Mouse (Mus musculus) stomach, embryonic 16.5 days (tissue): ENCODE data around the gene Cyp4a29. TPM values are rescaled to one million over a fixed set of nuclear protein-coding genes. Genes with fewer than 3 reads are reported as not detected.
"Not testable (repeated sequence)": the region's sequence is repeated elsewhere in the genome, so short reads cannot be mapped to it uniquely, and the experiment has no call there.

Source experiments
- ATAC-seq: fragments of 200-750 bp; cut with Nextera tagmentation; 2 replicates; pipeline ENCODE4 v1.8.0; 2017; ENCODE audit warnings: moderate number of reproducible peaks, moderate TSS enrichment; ENCODE audit not compliant: insufficient read depth, low FRiP score
- H3K27ac ChIP-seq: fragments of 300-500 bp; sonication (generic); 2 replicates; pipeline ENCODE4 v1.5.1; 2014; ENCODE audit warnings: low read length
- H3K27me3 ChIP-seq: fragments of 300-500 bp; sonication (generic); 2 replicates; pipeline ENCODE4 v1.6.1; 2014; ENCODE audit warnings: low read length, control low read depth, mixed read lengths; ENCODE audit not compliant: control insufficient read depth, insufficient read depth
- H3K36me3 ChIP-seq: fragments of 300-500 bp; sonication (generic); 2 replicates; pipeline ENCODE4 v1.6.1; 2014; ENCODE audit warnings: low read length; ENCODE audit not compliant: control insufficient read depth, insufficient read depth
- H3K4me1 ChIP-seq: fragments of 300-500 bp; sonication (generic); 2 replicates; pipeline ENCODE4 v1.6.1; 2014; ENCODE audit warnings: low read length, control low read depth, mixed read lengths; ENCODE audit not compliant: control insufficient read depth, insufficient read depth
- H3K4me2 ChIP-seq: fragments of 300-500 bp; sonication (generic); 2 replicates; pipeline ENCODE4 v1.6.1; 2014; ENCODE audit warnings: low read depth, low read length, mixed read lengths
- H3K4me3 ChIP-seq: fragments of 300-500 bp; sonication (generic); replicated peaks from 2 replicates; pipeline ENCODE4 v1.5.1; 2014; ENCODE audit warnings: mild to moderate bottlenecking, low read length
- H3K9ac ChIP-seq: fragments of 300-500 bp; sonication (generic); 2 replicates; pipeline ENCODE4 v1.6.1; 2014; ENCODE audit warnings: low read length
- H3K9me3 ChIP-seq: fragments of 300-500 bp; sonication (generic); replicated peaks from 2 replicates; pipeline ENCODE4 v1.6.1; 2016; ENCODE audit warnings: low read length, control low read depth; ENCODE audit not compliant: control insufficient read depth
- polyA plus RNA-seq: library from polyadenylated mRNA; unstranded; fragments of >200 nt; fragmentation: Nextera tagmentation; extraction: Ambion mirVana; gene quantifications from 2 replicates; pipeline ENCODE4 v1.2.1, GENCODE M21; 2015

The Cyp4a29 gene
- polyA plus RNA-seq, 1 experiment from 2014 or later = not detected

GRCm38 (mm10) chr4:115298746-115299145 is 56.9 kb downstream of the Cyp4a29 start, which contains the start of gene Cyp4a12a:
Cyp4a12a (plus strand) TSS chr4:115299046.
- H3K4me1 ChIP-seq, H3K4me2 ChIP-seq, H3K27ac ChIP-seq, ATAC-seq, H3K36me3 ChIP-seq, H3K4me3 ChIP-seq, H3K9ac ChIP-seq, H3K27me3 ChIP-seq, H3K9me3 ChIP-seq: not testable (repeated sequence)

Other genes starting within 250 kb of the Cyp4a29 start
- gene Stil, start 241.9 kb upstream of the Cyp4a29 start, polyA plus RNA-seq = 9.4 and 10.2 TPM in 2 replicates
- gene Tal1, start 185.7 kb upstream of the Cyp4a29 start, polyA plus RNA-seq = 0.59 and 1.1 TPM in 2 replicates
- gene Pdzk1ip1, start 153.4 kb upstream of the Cyp4a29 start, polyA plus RNA-seq = 130 and 180 TPM in 2 replicates
- 0.46 and 0.61 TPM in 2 replicates for gene Cyp4x1, start 107.8 kb upstream of the Cyp4a29 start, polyA plus RNA-seq
- not detected in 2 replicates for gene Cyp4a12a, start 57.0 kb downstream of the Cyp4a29 start, polyA plus RNA-seq
- not detected in 2 replicates for gene Cyp4a12b, start 169.5 kb downstream of the Cyp4a29 start, polyA plus RNA-seq
- gene Cyp4a30b, start 210.5 kb downstream of the Cyp4a29 start, polyA plus RNA-seq = not detected in 2 replicates